ENCODE assay signal across 10 mouse cellular contexts in genomic region chr15:102356501-102357325, GRCm38 (mm10). TPM values are rescaled to one million over a fixed set of nuclear protein-coding genes. Genes with fewer than 3 reads are reported as not detected.
DNase-seq lines count a peak whose midpoint lies in the region; ATAC-seq and TF ChIP-seq lines count a peak whose summit lies in the region.
"Had no signal": no experiment of that assay in that cellular context is flagged by ENCODE, and none has a peak within 500 bp of the region (broad histone marks: within the 10 kb centered on the region; RNA-seq: fewer than 3 reads in every experiment).

No protein-coding gene starts in this region.

- H3K4me2 ChIP-seq in heart, embryonic 11.5 days: peak overlapping the region; percentile 86
- H3K4me2 ChIP-seq in liver, embryonic 13.5 days: peak overlapping the region; percentile 72

- 26% methylated on average over 16 of the region's 16 CpGs for WGBS in heart, embryonic 11.5 days (ENCODE audit: insufficient replicate concordance)
- WGBS in liver, embryonic 13.5 days (ENCODE audit: insufficient replicate concordance): 36% methylated on average over 16 of the region's 16 CpGs

- TF ChIP-seq CTCF in testis, adult 2 months (IDR thresholded peaks at IDR 0.05; ENCODE audit: control insufficient read depth, insufficient read depth, insufficient replicate concordance, low read depth, low read length): no peak

- no peak for TF ChIP-seq POLR2A in testis, adult 2 months (IDR thresholded peaks at IDR 0.05; ENCODE audit: control insufficient read depth, low read depth, low read length)

- H3K9ac ChIP-seq in heart, embryonic 11.5 days (ENCODE audit: low read depth, low read length): peak overlapping the region; percentile 63
- H3K9ac ChIP-seq in liver, embryonic 13.5 days: peak overlapping the region; percentile 59

- peak overlapping the region; percentile 45 for H3K4me3 ChIP-seq in heart, embryonic 11.5 days (ENCODE audit: low read depth, low read length)
- H3K4me3 ChIP-seq in testis, adult 2 months (ENCODE audit: control insufficient read depth, low read depth, low read length): peak overlapping the region; percentile 72
- H3K4me3 ChIP-seq in liver, embryonic 13.5 days (replicated peaks): peak overlapping the region; percentile 54; the same call in 1 of the 2 replicates

- ATAC-seq in heart, embryonic 11.5 days (replicated peaks; ENCODE audit: insufficient number of reproducible peaks, low FRiP score, low TSS enrichment): no peak
- ATAC-seq in liver, embryonic 13.5 days (ENCODE audit: low read depth): no peak

- no peaks in the 10 kb centered on the region for H3K36me3 ChIP-seq in heart, embryonic 11.5 days (ENCODE audit: control insufficient read depth, insufficient read depth, low read length)
- no peaks in the 10 kb centered on the region; the same call in 1 of the 2 replicates for H3K36me3 ChIP-seq in testis, adult 2 months (ENCODE audit: control insufficient read depth, insufficient read depth, low read length)
- no peaks in the 10 kb centered on the region for H3K36me3 ChIP-seq in liver, embryonic 13.5 days

- H3K4me1 ChIP-seq in heart, embryonic 11.5 days (ENCODE audit: control insufficient read depth, insufficient read depth, low read length): peaks cover 20% of the 10 kb centered on the region
- peaks cover 27% of the 10 kb centered on the region for H3K4me1 ChIP-seq in testis, adult 2 months (ENCODE audit: control insufficient read depth, insufficient read depth, low read length)
- H3K4me1 ChIP-seq in liver, embryonic 13.5 days (replicated peaks): peaks cover 26% of the 10 kb centered on the region

- peak overlapping the region; percentile 74 for H3K27ac ChIP-seq in heart, embryonic 11.5 days (ENCODE audit: low read depth, low read length)
- H3K27ac ChIP-seq in testis, adult 2 months (ENCODE audit: control insufficient read depth, insufficient read depth, low read depth, low read length): no peak overlapping the region
- no peak overlapping the region for H3K27ac ChIP-seq in liver, embryonic 13.5 days

- H3K27me3 ChIP-seq in heart, embryonic 11.5 days (ENCODE audit: control insufficient read depth, insufficient read depth, low read length): peaks cover 44% of the 10 kb centered on the region
- peaks cover 3% of the 10 kb centered on the region; the same call in 1 of the 2 replicates for H3K27me3 ChIP-seq in testis, adult 2 months (ENCODE audit: control insufficient read depth, insufficient read depth, low read length)
- H3K27me3 ChIP-seq in liver, embryonic 13.5 days: peaks cover 76% of the 10 kb centered on the region

- no peak for DNase-seq in heart, postnatal 4 days
- DNase-seq in testis, postnatal 10 days (ENCODE audit: low spot score): no peak
- DNase-seq in liver, embryonic 13.5 days: no peak
- no peak for DNase-seq in frontal cortex, postnatal 36 days (ENCODE audit: low spot score in 2 of 2)
- no peak for DNase-seq in gastrocnemius, postnatal 25 days
- no peak for DNase-seq in gastrocnemius, adult 18-20 months (ENCODE audit: low spot score)
- DNase-seq: spleen, adult 18-20 months had no signal

- no peaks in the 10 kb centered on the region for H3K9me3 ChIP-seq in heart, embryonic 11.5 days (replicated peaks; ENCODE audit: control insufficient read depth, low read length)
- H3K9me3 ChIP-seq in liver, embryonic 13.5 days (replicated peaks): no peaks in the 10 kb centered on the region

RNA-seq across cellular contexts. Expression of gene Aaas, which starts 6.1 kb away (rescaled TPM):
- 62.9 and 64.9 TPM in 2 replicates for polyA plus RNA-seq in heart, embryonic 11.5 days (2014; fragmentation: Nextera tagmentation; extraction: Ambion mirVana)
- 10 to 100 TPM; 29.2 to 30.0 TPM for total RNA-seq in heart, postnatal 4 days (2021)
- 41.5 and 43.5 TPM in 2 replicates for polyA plus RNA-seq in testis, adult 2 months (2012; rRNA removed)
- 60.9 and 61.9 TPM in 2 replicates for polyA plus RNA-seq in liver, embryonic 13.5 days (2015; fragmentation: Nextera tagmentation; extraction: Ambion mirVana)
- total RNA-seq in gastrocnemius, postnatal 25 days (2021): 1 to 10 TPM; 6.0 to 7.5 TPM
- total RNA-seq in gastrocnemius, adult 18-20 months (2021): 10 to 100 TPM in 1 of 2 experiments, 1 to 10 TPM in 1; 6.6 to 11.4 TPM

RNA-seq across cellular contexts. Expression of gene Sp7, which starts 10.3 kb away (rescaled TPM):
- 0.20 and 0.52 TPM in 2 replicates for polyA plus RNA-seq in heart, embryonic 11.5 days (2014; fragmentation: Nextera tagmentation; extraction: Ambion mirVana)
- not detected for total RNA-seq in heart, postnatal 4 days (2021)
- polyA plus RNA-seq in testis, adult 2 months (2012; rRNA removed): 0.06 TPM in 1 of 2 replicates, not detected in the other
- 0.07 and 0.09 TPM in 2 replicates for polyA plus RNA-seq in liver, embryonic 13.5 days (2015; fragmentation: Nextera tagmentation; extraction: Ambion mirVana)
- not detected for total RNA-seq in gastrocnemius, postnatal 25 days (2021)
- not detected for total RNA-seq in gastrocnemius, adult 18-20 months (2021)
- total RNA-seq: common myeloid progenitor, adult 5-6 weeks had no signal

RNA-seq across cellular contexts. Expression of gene Myg1, which starts 25.2 kb away (rescaled TPM):
- 72.7 and 77.8 TPM in 2 replicates for polyA plus RNA-seq in heart, embryonic 11.5 days (2014; fragmentation: Nextera tagmentation; extraction: Ambion mirVana)
- total RNA-seq in heart, postnatal 4 days (2021): 10 to 100 TPM; 31.8 to 37.3 TPM
- 30.3 and 34.3 TPM in 2 replicates for polyA plus RNA-seq in testis, adult 2 months (2012; rRNA removed)
- polyA plus RNA-seq in liver, embryonic 13.5 days (2015; fragmentation: Nextera tagmentation; extraction: Ambion mirVana): 46.0 and 48.6 TPM in 2 replicates
- 10 to 100 TPM; 14.0 to 16.2 TPM for total RNA-seq in gastrocnemius, postnatal 25 days (2021)
- total RNA-seq in gastrocnemius, adult 18-20 months (2021): 10 to 100 TPM; 12.9 to 20.2 TPM

RNA-seq across cellular contexts. Expression of gene Pfdn5, which starts 30.8 kb away (rescaled TPM):
- 307 and 350 TPM in 2 replicates for polyA plus RNA-seq in heart, embryonic 11.5 days (2014; fragmentation: Nextera tagmentation; extraction: Ambion mirVana)
- total RNA-seq in heart, postnatal 4 days (2021): 100 to 1,000 TPM; 334 to 351 TPM
- 296 and 331 TPM in 2 replicates for polyA plus RNA-seq in testis, adult 2 months (2012; rRNA removed)
- 133 and 151 TPM in 2 replicates for polyA plus RNA-seq in liver, embryonic 13.5 days (2015; fragmentation: Nextera tagmentation; extraction: Ambion mirVana)
- total RNA-seq in gastrocnemius, postnatal 25 days (2021): 100 to 1,000 TPM; 189 to 204 TPM
- total RNA-seq in gastrocnemius, adult 18-20 months (2021): 100 to 1,000 TPM; 264 to 302 TPM

RNA-seq across cellular contexts. Expression of gene Sp1, which starts 49.2 kb away (rescaled TPM):
- 7.5 and 8.1 TPM in 2 replicates for polyA plus RNA-seq in heart, embryonic 11.5 days (2014; fragmentation: Nextera tagmentation; extraction: Ambion mirVana)
- 10 to 100 TPM; 55.5 to 74.3 TPM for total RNA-seq in heart, postnatal 4 days (2021)
- polyA plus RNA-seq in testis, adult 2 months (2012; rRNA removed): 17.0 and 18.5 TPM in 2 replicates
- polyA plus RNA-seq in liver, embryonic 13.5 days (2015; fragmentation: Nextera tagmentation; extraction: Ambion mirVana): 4.0 and 4.3 TPM in 2 replicates
- 10 to 100 TPM; 15.9 to 20.9 TPM for total RNA-seq in gastrocnemius, postnatal 25 days (2021)
- total RNA-seq in gastrocnemius, adult 18-20 months (2021): 10 to 100 TPM; 16.1 to 19.3 TPM
